In the genomic region with DNA sequence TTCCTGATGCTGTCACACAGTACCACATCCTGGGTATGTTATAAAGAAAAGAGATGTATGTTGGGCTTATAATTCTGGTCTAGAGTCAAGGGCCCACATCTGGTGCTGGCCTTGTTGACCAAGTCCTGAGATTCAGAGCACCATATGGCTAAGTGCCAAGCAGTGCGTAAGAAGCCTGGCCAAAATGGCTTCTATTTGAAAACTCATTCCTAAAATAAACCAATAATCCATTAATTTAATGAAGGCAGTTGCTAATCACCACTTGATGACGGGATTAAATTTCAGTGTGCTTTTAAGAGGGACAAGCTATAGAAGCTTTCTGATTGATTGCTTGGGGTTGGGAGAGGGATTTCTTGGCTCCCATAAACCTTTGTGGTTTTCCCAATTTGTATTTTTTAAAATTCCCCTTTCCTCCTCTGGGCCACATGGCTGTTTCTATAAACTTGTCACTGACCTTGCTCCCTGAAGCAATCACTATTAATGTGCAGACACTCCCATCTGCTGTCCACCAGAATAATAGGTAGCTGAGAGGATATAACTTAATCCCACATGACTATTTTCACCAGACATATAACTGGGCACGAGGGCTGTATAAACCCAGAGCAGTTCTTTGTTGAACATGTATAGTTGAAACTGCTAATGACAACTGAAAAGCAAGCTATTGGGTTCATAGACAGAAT, we compare ENCODE assay signal across 1 mouse cellular context.
TF ChIP-seq lines count a peak whose summit lies in the region.

No protein-coding gene starts in this region.

TF ChIP-seq in MEL, 35 proteins besides CTCF, POLR2A, EP300 and RAD21 (continued from another document):
- TF ChIP-seq MAFK (IDR thresholded peaks at IDR 0.05; ENCODE audit: borderline replicate concordance, low read depth, low read length) (no peak), SMC3 (IDR thresholded peaks at IDR 0.05; ENCODE audit: low read depth, low read length) (no peak), NRF1 (IDR thresholded peaks at IDR 0.05; ENCODE audit: insufficient read depth, low read depth, low read length, poor library complexity, severe bottlenecking) (no peak)
